Comparison of ENCODE assay signal across 16 mouse cellular contexts in the genomic region with DNA sequence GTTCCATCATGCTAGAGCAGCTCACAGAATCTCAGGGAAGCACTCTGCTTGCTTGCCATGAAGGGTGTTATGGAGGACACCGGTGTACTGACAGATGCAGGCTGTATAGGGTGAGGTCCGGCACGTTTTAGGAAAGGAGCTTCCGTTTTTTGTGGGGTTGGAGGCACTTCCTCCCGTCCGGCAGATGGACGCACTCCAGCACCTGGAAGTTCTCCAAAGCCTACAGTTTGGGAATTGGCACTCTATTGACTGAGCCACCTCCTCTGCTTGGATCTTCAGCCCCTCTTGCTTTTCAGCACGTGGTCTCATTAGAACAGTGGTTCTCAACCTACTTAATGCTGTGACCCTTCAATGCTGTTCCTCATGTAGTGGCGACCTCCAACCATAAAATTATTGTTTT.
DNase-seq lines count a peak whose midpoint lies in the region.
"Had no signal": no experiment of that assay in that cellular context is flagged by ENCODE, and none has a peak within 500 bp of the region (broad histone marks: within the 10 kb centered on the region; RNA-seq: fewer than 3 reads in every experiment).

No protein-coding gene starts in this region.

- no peaks in the 10 kb centered on the region for H3K36me3 ChIP-seq in heart, embryonic 10.5 days
- H3K36me3 ChIP-seq: embryonic facial prominence, embryonic 13.5 days; forebrain, embryonic 12.5 days; G1E; heart, embryonic 12.5 days; hindbrain, embryonic 15.5 days had no signal

- H3K27ac ChIP-seq in heart, embryonic 10.5 days = no peak overlapping the region
- H3K27ac ChIP-seq: embryonic facial prominence, embryonic 13.5 days; forebrain, embryonic 12.5 days; heart, adult 2 months; hindbrain, embryonic 15.5 days had no signal

- no peaks in the 10 kb centered on the region for H3K9me3 ChIP-seq in heart, embryonic 10.5 days
- H3K9me3 ChIP-seq: embryonic facial prominence, embryonic 13.5 days; forebrain, embryonic 12.5 days; heart, embryonic 12.5 days; hindbrain, embryonic 15.5 days had no signal

- 75% methylated on average over 9 of the region's 9 CpGs for WGBS in heart, embryonic 10.5 days

- H3K4me1 ChIP-seq in heart, embryonic 10.5 days = no peaks in the 10 kb centered on the region
- H3K4me1 ChIP-seq: forebrain, embryonic 12.5 days had no signal

- no peak overlapping the region for H3K4me3 ChIP-seq in heart, embryonic 10.5 days
- H3K4me3 ChIP-seq: embryonic facial prominence, embryonic 13.5 days; forebrain, embryonic 12.5 days; heart, adult 2 months; heart, embryonic 12.5 days; hindbrain, embryonic 15.5 days had no signal

- H3K27me3 ChIP-seq in heart, embryonic 10.5 days (ENCODE audit: insufficient read depth, poor library complexity, severe bottlenecking) = no peaks in the 10 kb centered on the region; the same call in 1 of the 2 replicates
- H3K27me3 ChIP-seq: embryonic facial prominence, embryonic 13.5 days; forebrain, embryonic 12.5 days; heart, embryonic 12.5 days; hindbrain, embryonic 15.5 days had no signal

- peak; percentile 40 to 49 for DNase-seq in adrenal gland, adult (ENCODE audit: inconsistent age in 2 of 2, low spot score in 1 of 2)
- DNase-seq in adrenal gland, adult 8-10 months = no peak
- DNase-seq in cerebellum, postnatal 10 days = peak; percentile 84 to 87
- DNase-seq in cerebellum, adult 9-11 months = no peak
- DNase-seq in heart, adult 11 months = peak; percentile 76
- DNase-seq in heart, embryonic 10.5 days (ENCODE audit: low spot score) = no peak
- peak; percentile 23 to 30 for DNase-seq in adrenal gland, postnatal 36 days
- DNase-seq: B cell, adult 2 months; gastrocnemius, postnatal 10 days; heart, adult 2 months; kidney, adult 2 months had no signal

Comparison
In these comparisons a context has a peak if more than half of its experiments do, and no peak if none do; other contexts are left out.
1. DNase-seq: peak in adrenal gland, adult (2 of 2), cerebellum, postnatal 10 days (2 of 2), heart, adult 11 months (single experiment) and adrenal gland, postnatal 36 days (2 of 2); none in adrenal gland, adult 8-10 months (single experiment), cerebellum, adult 9-11 months (single experiment) and heart, embryonic 10.5 days (single experiment).